Mouse (Mus musculus) E14TG2a.4 (cell line): ENCODE measurements around the gene Slc6a13.

ENCODE experiments used
- CTCF ChIP-seq: conservative IDR thresholded peaks from 2 replicates; pipeline ENCODE4 v1.5.1; 2014; ENCODE audit warnings: low read length
- NANOG ChIP-seq: IDR thresholded peaks from 2 replicates; pipeline ENCODE4 v1.6.1; 2014; ENCODE audit warnings: borderline replicate concordance, low read length, mixed read lengths

- no peak for TF ChIP-seq CTCF
- TF ChIP-seq NANOG, result no peak
Measured at GRCm38 (mm10) chr6:121385397-121385796, 85.4 kb downstream of the Slc6a13 start.
